Mouse (Mus musculus): Measurements from ENCODE around the gene Capn11. TPM values are rescaled to one million over a fixed set of nuclear protein-coding genes. Genes with fewer than 3 reads are reported as not detected.
"Not testable (repeated sequence)": the region's sequence is repeated elsewhere in the genome, so short reads cannot be mapped to it uniquely, and the experiment has no call there.

The Capn11 gene
- total RNA-seq, 2 experiments from 2014 or later: 2.2 TPM; not detected in 1

GRCm38 (mm10) chr17:45629861-45630694 lies 29.0 kb downstream of the Capn11 start:
- DNase-seq (ENCODE audit: low spot score in 2 of 2): peak in 1 of 2 experiments; percentile 43

- DNase-seq (ENCODE audit: low spot score in 2 of 2): no peak
Observed at GRCm38 (mm10) chr17:45628885-45629855, 30.0 kb downstream of the Capn11 start.

GRCm38 (mm10) chr17:45628160-45628559 lies 31.0 kb downstream of the Capn11 start:
- no peak for DNase-seq (ENCODE audit: low spot score in 2 of 2)

GRCm38 (mm10) chr17:45626577-45627134 lies 32.5 kb downstream of the Capn11 start:
- no peak for DNase-seq (ENCODE audit: low spot score in 2 of 2)

- DNase-seq (ENCODE audit: low spot score in 2 of 2): not testable (repeated sequence)
Observed at GRCm38 (mm10) chr17:45623425-45623824, 35.7 kb downstream of the Capn11 start.

GRCm38 (mm10) chr17:45619386-45620256 lies 39.5 kb downstream of the Capn11 start:
- DNase-seq (ENCODE audit: low spot score in 2 of 2): no peak

GRCm38 (mm10) chr17:45618941-45619385 lies 40.2 kb downstream of the Capn11 start:
- DNase-seq (ENCODE audit: low spot score in 2 of 2): no peak

- DNase-seq (ENCODE audit: low spot score in 2 of 2): no peak
Observed at GRCm38 (mm10) chr17:45617655-45618054, 41.5 kb downstream of the Capn11 start.

- DNase-seq (ENCODE audit: low spot score in 2 of 2): no peak
Observed at GRCm38 (mm10) chr17:45616679-45617078, 42.4 kb downstream of the Capn11 start.

GRCm38 (mm10) chr17:45616046-45616650 lies 43.0 kb downstream of the Capn11 start:
- DNase-seq (ENCODE audit: low spot score in 2 of 2): no peak

GRCm38 (mm10) chr17:45612921-45613320 lies 46.2 kb downstream of the Capn11 start:
- DNase-seq (ENCODE audit: low spot score in 2 of 2): no peak

GRCm38 (mm10) chr17:45612008-45612407 lies 47.1 kb downstream of the Capn11 start:
- DNase-seq (ENCODE audit: low spot score in 2 of 2): no peak

- no peak for DNase-seq (ENCODE audit: low spot score in 2 of 2)
Observed at GRCm38 (mm10) chr17:45610144-45610866, 48.8 kb downstream of the Capn11 start.

- DNase-seq (ENCODE audit: low spot score in 2 of 2): no peak
Observed at GRCm38 (mm10) chr17:45608396-45608795, 50.7 kb downstream of the Capn11 start.

- DNase-seq (ENCODE audit: low spot score in 2 of 2): no peak
Observed at GRCm38 (mm10) chr17:45606992-45607879, 51.9 kb downstream of the Capn11 start.

- no peak for DNase-seq (ENCODE audit: low spot score in 2 of 2)
Observed at GRCm38 (mm10) chr17:45602984-45603383, 56.1 kb downstream of the Capn11 start.

GRCm38 (mm10) chr17:45601877-45602304 lies 57.2 kb downstream of the Capn11 start, which contains the start of gene Mymx:
Gene Mymx, minus strand, starts transcription at chr17:45602102.
- DNase-seq (ENCODE audit: low spot score in 2 of 2): no peak

- no peak for DNase-seq (ENCODE audit: low spot score in 2 of 2)
Observed at GRCm38 (mm10) chr17:45601325-45601724, 57.8 kb downstream of the Capn11 start.

All from adrenal gland, postnatal 4 days (tissue).